Mouse (Mus musculus): ENCODE measurements at regions not wholly inside any gene's neighbourhood (a gene's known extent, or its start where the extent isn't known, plus 50 kb on each side); places are given as distances from the start of the nearest gene placed in this dataset.

DNA sequence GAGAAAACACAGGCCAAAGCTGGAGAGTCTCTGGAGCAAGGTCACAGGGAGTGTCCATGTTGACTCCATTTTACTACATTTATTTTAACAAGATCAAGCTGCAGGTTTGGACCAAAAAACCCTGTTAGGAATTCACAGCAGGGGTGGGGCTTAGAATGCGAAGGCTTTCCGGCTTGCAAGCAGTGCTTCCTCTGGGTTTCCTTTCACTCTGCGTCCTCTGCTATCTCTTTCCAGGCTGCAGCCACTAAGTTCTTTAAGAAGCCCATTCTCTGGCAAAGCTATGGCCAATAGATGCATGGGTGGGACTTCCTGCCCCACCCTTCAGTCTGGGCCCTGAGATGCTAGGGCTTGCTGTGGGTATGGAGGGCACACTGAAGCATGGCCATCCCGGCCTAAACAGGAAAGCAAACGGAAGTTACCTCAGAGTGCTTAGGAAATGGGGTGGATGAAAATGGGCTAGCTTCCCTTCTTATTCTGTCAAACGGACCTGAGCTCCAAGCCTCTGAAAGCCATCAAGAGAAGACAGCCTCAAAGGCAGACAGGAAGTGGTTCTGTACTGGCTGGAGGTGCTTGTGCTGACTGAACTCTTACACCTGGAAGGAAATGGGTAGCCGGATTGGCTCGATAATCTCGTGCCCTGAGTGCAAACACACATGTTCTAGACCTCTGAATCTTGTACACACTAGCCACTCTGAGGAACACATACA lies 90.6 kb upstream of the C1qtnf7 start:
- peak in 1 of 2 experiments; percentile 21 for DNase-seq

DNA sequence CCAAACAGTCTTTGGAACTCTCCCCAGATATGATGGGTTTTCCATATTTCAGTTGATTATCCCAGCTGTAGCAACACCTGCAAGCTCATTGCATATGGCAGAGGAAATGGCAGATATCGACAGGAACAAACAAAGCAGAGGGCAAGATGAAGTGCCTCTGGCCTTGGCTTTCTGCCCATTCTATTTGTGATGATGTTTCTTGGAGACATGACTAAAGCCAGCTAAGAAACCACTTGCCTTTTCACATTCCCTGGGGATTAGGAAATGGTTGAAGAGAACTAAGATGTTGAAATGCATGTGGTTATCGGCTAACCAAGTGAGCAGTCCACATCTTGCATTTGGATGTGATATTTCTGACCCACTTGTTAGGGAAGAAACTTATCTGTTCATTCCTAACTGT lies 82.0 kb upstream of the C1qtnf7 start:
- DNase-seq, result no peak

DNA sequence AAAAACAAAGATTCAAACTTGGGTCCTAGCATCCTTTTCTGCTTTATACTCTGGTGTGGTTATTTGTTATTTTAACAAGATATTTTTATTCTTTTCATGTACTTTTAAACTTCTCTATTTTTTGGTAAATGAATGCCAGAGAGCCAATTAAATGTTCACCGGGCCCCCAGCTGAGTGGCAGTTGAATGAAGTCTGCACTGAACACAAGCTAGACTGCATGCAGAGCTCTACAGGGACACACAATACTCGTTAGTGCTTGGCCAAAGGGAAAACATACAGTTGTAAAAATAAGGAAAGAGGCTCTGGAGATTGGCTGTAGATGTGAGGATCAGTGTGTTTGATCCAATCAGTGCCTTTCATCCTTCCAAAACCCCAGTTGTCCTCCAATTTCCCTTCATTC lies 76.1 kb upstream of the C1qtnf7 start:
- DNase-seq, result no peak

DNA sequence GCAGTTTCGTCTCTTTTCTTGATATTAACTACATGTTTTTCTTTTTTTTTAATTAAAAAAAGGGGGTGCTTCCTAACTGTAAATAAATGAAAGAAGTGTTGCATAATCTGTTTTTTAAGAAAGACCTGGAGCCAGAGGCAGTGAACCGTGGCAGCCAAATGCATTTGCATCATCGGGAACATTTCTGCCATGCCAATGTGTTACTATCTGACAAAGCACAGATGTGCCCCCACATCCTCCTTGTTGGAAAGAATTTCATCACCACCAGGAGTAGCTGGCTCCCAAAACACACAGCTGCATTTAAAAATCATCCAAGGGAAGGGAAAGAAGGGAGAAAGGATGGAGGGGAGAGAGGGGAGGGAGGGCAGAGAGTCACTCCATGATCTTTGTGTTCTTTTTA lies 74.0 kb upstream of the C1qtnf7 start:
- DNase-seq, result peak; percentile 13 to 31

DNA sequence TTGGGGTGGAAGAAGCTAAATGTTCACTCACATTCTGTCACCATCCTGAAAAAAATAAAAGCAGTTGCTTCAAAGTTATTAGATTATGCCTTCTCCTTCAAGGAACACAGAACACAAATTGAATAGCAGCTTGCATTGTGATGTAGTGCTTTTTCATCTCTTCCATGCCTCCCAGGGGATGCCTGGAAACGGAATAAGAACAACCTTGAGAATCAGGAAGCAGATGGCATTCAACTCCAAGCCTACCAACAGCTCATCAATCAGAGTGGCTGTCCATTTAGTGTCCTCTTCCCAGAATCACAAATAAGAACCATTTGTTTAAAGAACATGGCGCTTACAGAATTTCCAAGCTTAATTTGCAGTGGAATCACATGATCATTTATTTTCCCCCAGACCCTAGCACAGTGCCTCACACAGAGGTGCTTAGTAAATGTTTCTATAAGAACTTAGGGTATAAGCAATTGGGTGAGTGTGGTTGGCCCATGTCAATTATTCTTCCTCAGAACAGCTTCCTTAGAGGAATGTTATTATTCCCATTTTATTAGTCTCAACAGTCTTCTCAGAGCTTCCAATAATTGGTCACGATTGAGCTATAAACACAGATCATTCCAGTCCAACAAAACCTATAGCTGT lies 70.6 kb upstream of the C1qtnf7 start:
- no peak for DNase-seq

DNA sequence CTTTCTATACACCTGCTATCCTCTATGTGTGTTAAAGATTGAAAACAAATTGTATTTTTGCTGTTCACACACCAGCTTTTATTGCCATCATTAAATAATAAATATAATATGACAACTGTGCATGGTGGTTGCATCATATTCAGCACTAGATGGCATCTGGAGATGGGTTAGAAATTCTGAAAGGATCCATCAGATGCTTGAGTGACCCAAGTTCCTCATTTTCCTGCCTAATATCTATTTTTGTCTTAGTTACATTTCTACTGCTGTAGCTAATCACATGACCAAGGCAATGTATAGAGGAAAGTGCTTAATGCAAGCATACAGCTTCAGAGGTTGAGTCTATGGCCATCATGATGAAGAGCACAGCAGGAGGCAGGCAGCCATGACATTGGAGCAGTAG lies 69.7 kb upstream of the C1qtnf7 start:
- no peak for DNase-seq

DNA sequence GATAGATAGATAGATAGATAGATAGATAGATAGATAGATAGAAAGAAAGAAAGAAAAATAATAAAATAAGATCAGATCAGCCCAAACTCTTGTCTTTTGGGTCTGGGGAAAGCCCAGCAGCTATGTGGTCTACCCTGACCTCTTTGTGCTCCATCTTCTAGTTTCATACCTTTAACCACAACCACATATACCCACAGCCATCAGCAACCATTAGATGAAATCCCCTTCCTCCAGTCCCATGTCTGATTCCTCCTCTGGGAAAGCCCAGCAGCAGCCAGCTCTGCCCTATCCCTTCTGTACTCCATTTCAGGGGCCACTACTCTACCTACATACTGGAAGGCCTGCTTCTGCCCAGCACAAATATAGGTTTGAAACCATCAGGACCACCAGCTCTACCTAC lies 69.0 kb upstream of the C1qtnf7 start:
- no peak for DNase-seq

DNA sequence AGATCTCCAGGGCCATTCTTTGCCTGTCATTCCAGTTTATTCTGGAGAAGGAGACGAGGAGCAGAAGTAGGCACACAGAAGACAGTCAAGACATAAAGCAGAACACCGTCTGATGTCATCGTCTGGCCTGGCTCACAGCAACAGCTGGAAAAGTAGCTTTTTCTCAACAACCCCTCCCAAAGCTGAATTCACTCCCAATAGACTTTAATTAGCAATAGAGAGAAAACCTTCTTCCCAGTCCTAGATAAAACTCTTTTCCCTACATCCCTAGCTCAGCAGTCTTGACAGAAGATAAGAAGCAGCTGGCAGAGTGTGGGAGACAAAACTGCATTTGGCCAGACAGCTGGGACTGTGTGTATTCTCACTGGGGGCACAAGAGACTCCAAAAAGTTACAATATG lies 59.3 kb upstream of the C1qtnf7 start:
- peak; percentile 39 to 43 for DNase-seq

DNA sequence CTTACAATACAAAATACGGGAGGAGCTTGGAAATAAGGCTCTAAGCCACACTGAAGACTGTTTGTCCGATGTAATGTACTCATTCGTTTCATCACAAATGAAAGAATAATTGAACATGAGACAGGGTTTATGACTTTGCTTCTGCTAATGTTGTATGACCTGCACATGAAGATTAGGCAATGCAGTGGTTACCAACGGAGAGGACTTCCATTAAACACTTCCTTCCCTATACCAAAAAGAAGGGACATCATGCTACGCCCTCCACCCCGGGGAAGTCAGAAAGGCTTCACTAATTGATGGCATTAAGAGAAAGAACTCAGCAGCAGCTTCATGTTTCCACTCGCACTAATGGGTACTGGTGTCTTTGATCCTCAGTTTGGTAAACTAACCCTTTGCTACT lies 57.6 kb upstream of the C1qtnf7 start:
- DNase-seq, result no peak

DNA sequence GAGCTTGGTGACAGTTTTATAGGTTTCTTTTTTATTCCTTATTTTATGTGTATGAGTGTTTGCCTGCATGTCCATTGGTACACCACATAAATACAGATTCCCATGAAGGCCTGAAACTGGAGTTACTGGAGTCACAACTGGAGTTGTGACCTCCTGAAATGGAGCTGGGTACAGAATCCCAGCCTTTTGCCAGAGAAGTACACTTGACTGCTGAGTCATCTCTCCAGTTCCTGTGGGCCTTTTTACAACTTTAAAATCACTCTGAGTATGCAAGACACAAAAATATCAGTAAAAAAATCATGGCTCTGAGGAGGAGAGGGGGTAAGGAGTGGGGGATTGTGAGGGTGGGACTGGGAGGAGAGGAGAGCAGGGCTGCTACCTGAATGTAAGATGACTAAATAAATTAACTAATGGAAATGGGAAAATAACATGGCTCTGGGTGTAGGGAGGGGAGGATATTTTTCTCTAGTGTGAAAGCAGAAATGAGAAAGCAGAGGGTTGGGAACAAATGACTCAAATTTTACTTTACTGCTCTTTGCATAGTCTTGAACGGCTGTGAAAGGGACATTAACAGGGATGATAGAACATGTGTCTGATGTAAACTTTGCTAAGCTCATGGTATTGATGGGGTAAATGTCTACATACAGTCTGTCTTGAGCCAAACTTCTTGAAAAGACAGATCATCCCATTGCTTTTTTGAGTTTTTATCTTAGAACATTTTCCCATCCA lies 53.2 kb upstream of the C1qtnf7 start:
- no peak for DNase-seq

Data from kidney, postnatal 4 days (tissue).